ENCODE assay signal across 29 mouse cellular contexts in the genomic region with DNA sequence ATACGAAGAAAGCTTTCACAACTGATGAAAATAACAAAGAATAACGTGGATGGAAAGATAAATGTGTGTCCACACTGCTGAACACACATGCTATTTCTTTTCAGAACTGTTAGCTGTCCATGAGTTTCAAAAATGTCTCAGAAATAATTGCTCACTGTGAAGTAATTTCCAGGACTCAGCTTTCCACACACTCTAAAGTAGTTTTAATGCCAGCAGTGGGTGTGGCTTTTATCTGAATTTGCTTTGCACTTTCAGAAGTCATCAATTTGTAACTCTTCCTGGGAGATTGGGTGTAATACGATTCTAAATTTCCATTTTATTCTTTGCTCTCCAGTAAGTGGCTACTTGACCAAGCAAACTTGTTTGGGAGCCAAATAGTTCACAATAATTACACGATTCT. TPM values are rescaled to one million over a fixed set of nuclear protein-coding genes. Genes with fewer than 3 reads are reported as not detected.
DNase-seq lines count a peak whose midpoint lies in the region; ATAC-seq and TF ChIP-seq lines count a peak whose summit lies in the region.
"Had no signal": no experiment of that assay in that cellular context is flagged by ENCODE, and none has a peak within 500 bp of the region (broad histone marks: within the 10 kb centered on the region; RNA-seq: fewer than 3 reads in every experiment).

No protein-coding gene starts in this region.

- DNase-seq in lung, postnatal 36 days, result peak; percentile 9
- no peak for DNase-seq in lung, postnatal 10 days
- DNase-seq in NIH3T3 (ENCODE audit: low read depth), result peak; percentile 54
- DNase-seq in midbrain, embryonic 11.5 days (ENCODE audit: low spot score, missing footprints), result no peak
- DNase-seq in adrenal gland, postnatal 10 days, result no peak
- DNase-seq: adrenal gland, adult 8-10 months; adrenal gland, postnatal 25 days; B cell, adult 2 months; cerebellum, adult 11 months; cerebellum, adult 18-20 months; cerebellum, adult 8-10 months; cerebellum, adult 9-11 months; cerebellum, postnatal 14 days; cerebellum, postnatal 36 days; embryo, embryonic 11 days; forebrain, postnatal 0 days had no signal

- peak overlapping the region; percentile 78 for H3K4me2 ChIP-seq in myocyte (ENCODE audit: low read depth)
- H3K4me2 ChIP-seq in midbrain, embryonic 11.5 days, result no peak overlapping the region
- H3K4me2 ChIP-seq: embryonic facial prominence, embryonic 13.5 days; embryonic facial prominence, embryonic 15.5 days; forebrain, embryonic 12.5 days had no signal

- no peak overlapping the region for H3ac ChIP-seq in myocyte (ENCODE audit: control insufficient read depth, insufficient read length)

- H3K27ac ChIP-seq in midbrain, embryonic 11.5 days (ENCODE audit: low read depth, low read length), result no peak overlapping the region
- H3K27ac ChIP-seq: embryonic facial prominence, embryonic 13.5 days; embryonic facial prominence, embryonic 15.5 days; forebrain, embryonic 10.5 days; forebrain, embryonic 12.5 days had no signal

- 85% methylated on average over 4 of the region's 4 CpGs for WGBS in midbrain, embryonic 11.5 days

- no peak for TF ChIP-seq POLR2A in myocyte (IDR thresholded peaks at IDR 0.05; ENCODE audit: insufficient read length, low read depth)

- no peak overlapping the region for H3K4me3 ChIP-seq in myocyte
- no peak overlapping the region for H3K4me3 ChIP-seq in midbrain, embryonic 11.5 days (ENCODE audit: low read depth, low read length)
- H3K4me3 ChIP-seq: embryonic facial prominence, embryonic 13.5 days; embryonic facial prominence, embryonic 15.5 days; erythroblast, embryonic 14.5 days; forebrain, embryonic 10.5 days; forebrain, embryonic 12.5 days had no signal

- ATAC-seq in midbrain, embryonic 11.5 days (ENCODE audit: low FRiP score), result no peak
- ATAC-seq: CD4-positive, CD25-positive, alpha-beta regulatory T cell, adult 4 months; forebrain, embryonic 14.5 days; forebrain, postnatal 0 days had no signal

- no peaks in the 10 kb centered on the region for H3K79me2 ChIP-seq in myocyte (ENCODE audit: control insufficient read depth, insufficient read depth)

- no peak overlapping the region for H3K9ac ChIP-seq in midbrain, embryonic 11.5 days (ENCODE audit: low read length)
- H3K9ac ChIP-seq: embryonic facial prominence, embryonic 13.5 days; embryonic facial prominence, embryonic 15.5 days; forebrain, embryonic 12.5 days; forebrain, postnatal 0 days had no signal

- no peaks in the 10 kb centered on the region for H3K4me1 ChIP-seq in midbrain, embryonic 11.5 days (ENCODE audit: control insufficient read depth, insufficient read depth, low read length)
- H3K4me1 ChIP-seq: embryonic facial prominence, embryonic 15.5 days; forebrain, embryonic 12.5 days had no signal

- no peaks in the 10 kb centered on the region for H3K27me3 ChIP-seq in myocyte (ENCODE audit: control insufficient read depth, insufficient read depth, insufficient read length)
- no peaks in the 10 kb centered on the region for H3K27me3 ChIP-seq in midbrain, embryonic 11.5 days (ENCODE audit: control insufficient read depth, insufficient read depth, low read length)
- H3K27me3 ChIP-seq: CH12.LX; embryonic facial prominence, embryonic 13.5 days; embryonic facial prominence, embryonic 15.5 days; forebrain, embryonic 12.5 days had no signal

- H3K36me3 ChIP-seq in myocyte (ENCODE audit: control insufficient read depth, insufficient read depth), result no peaks in the 10 kb centered on the region
- H3K36me3 ChIP-seq in midbrain, embryonic 11.5 days (ENCODE audit: control insufficient read depth, insufficient read depth, low read length), result no peaks in the 10 kb centered on the region
- H3K36me3 ChIP-seq: embryonic facial prominence, embryonic 13.5 days; embryonic facial prominence, embryonic 15.5 days; forebrain, embryonic 10.5 days; forebrain, embryonic 12.5 days; G1E had no signal

- H3K9me3 ChIP-seq in midbrain, embryonic 11.5 days (ENCODE audit: control insufficient read depth, low read length), result no peaks in the 10 kb centered on the region
- H3K9me3 ChIP-seq: embryonic facial prominence, embryonic 13.5 days; embryonic facial prominence, embryonic 15.5 days; forebrain, embryonic 10.5 days; forebrain, embryonic 12.5 days; G1E had no signal

TF ChIP-seq in myocyte, 11 proteins besides CTCF, POLR2A, EP300 and RAD21:
- TF ChIP-seq POLR2AphosphoS2 (IDR thresholded peaks at IDR 0.05; ENCODE audit: insufficient read length, low read depth), result no peak
- no peak for TF ChIP-seq REST (IDR thresholded peaks at IDR 0.05; ENCODE audit: insufficient read depth, insufficient read length)
- TF ChIP-seq E2F4 (IDR thresholded peaks at IDR 0.05; ENCODE audit: insufficient read depth), result no peak

RNA-seq across cellular contexts. Expression of a gene that starts 53.5 kb away (rescaled TPM):
- not detected for polyA plus RNA-seq in myocyte (2012; fragmentation: generic; extraction: Trizol)
- polyA plus RNA-seq in midbrain, embryonic 11.5 days (2014; fragmentation: Nextera tagmentation; extraction: Ambion mirVana), result 0.21 and 0.22 TPM in 2 replicates
- total RNA-seq in adrenal gland, postnatal 10 days (2021), result not detected
- total RNA-seq: adrenal gland, adult 18-20 months; adrenal gland, adult 8-10 months; adrenal gland, postnatal 25 days; adrenal gland, postnatal 4 days; CH12.LX; common myeloid progenitor, adult 5-6 weeks; forebrain, postnatal 0 days; G1E had no signal
- polyA plus RNA-seq: CD4-positive, CD25-positive, alpha-beta regulatory T cell, adult 4 months; erythroblast, embryonic 14.5 days; forebrain, embryonic 12.5 days; forebrain, embryonic 14.5 days; G1E had no signal

Comparison
In these comparisons a context has a peak if more than half of its experiments do, and no peak if none do; other contexts are left out.
1. DNase-seq: peak in lung, postnatal 36 days (single experiment) and NIH3T3 (single experiment); none in lung, postnatal 10 days (single experiment), midbrain, embryonic 11.5 days (single experiment) and adrenal gland, postnatal 10 days (single experiment).